Mouse (Mus musculus) neural tube, embryonic 11.5 days (tissue): ENCODE measurements around the gene Arhgap27. TPM values are rescaled to one million over a fixed set of nuclear protein-coding genes. Genes with fewer than 3 reads are reported as not detected.
A peak's percentile ranks its signal among the peaks of the same experiment; 100 is the strongest.

Experiments used
- ATAC-seq: fragments of 200-750 bp; cut with Nextera tagmentation; 2 replicates; pipeline ENCODE4 v1.8.0; 2017; ENCODE audit warnings: moderate number of reproducible peaks, mild to moderate bottlenecking, moderate TSS enrichment, moderate library complexity; ENCODE audit not compliant: insufficient read depth, low FRiP score, low TSS enrichment
- DNase-seq: peaks from one replicate; pipeline ENCODE4 v3.0.0-alpha.2; 2015; ENCODE audit warnings: low spot score
- H3K27ac ChIP-seq: fragments of 300-500 bp; sonication (generic); 2 replicates; pipeline ENCODE4 v1.5.1; 2014; ENCODE audit warnings: low read depth, mild to moderate bottlenecking, low read length
- H3K27me3 ChIP-seq: fragments of 300-500 bp; sonication (generic); 2 replicates; pipeline ENCODE4 v1.6.1; 2014; ENCODE audit warnings: mild to moderate bottlenecking, low read length, mixed read lengths; ENCODE audit not compliant: control insufficient read depth, insufficient read depth
- H3K36me3 ChIP-seq: fragments of 300-500 bp; sonication (generic); 2 replicates; pipeline ENCODE4 v1.6.1; 2014; ENCODE audit warnings: mild to moderate bottlenecking, low read length, moderate library complexity, mixed read lengths; ENCODE audit not compliant: control insufficient read depth, insufficient read depth
- H3K4me1 ChIP-seq: fragments of 300-500 bp; sonication (generic); 2 replicates; pipeline ENCODE4 v1.6.1; 2014; ENCODE audit warnings: low read length, mixed read lengths; ENCODE audit not compliant: control insufficient read depth, insufficient read depth
- H3K4me2 ChIP-seq: fragments of 300-500 bp; sonication (generic); 2 replicates; pipeline ENCODE4 v1.6.1; 2014; ENCODE audit warnings: low read depth, mild to moderate bottlenecking, moderate library complexity
- H3K4me3 ChIP-seq: fragments of 300-500 bp; sonication (generic); 2 replicates; pipeline ENCODE4 v1.5.1; 2014; ENCODE audit warnings: low read depth, low read length
- H3K9ac ChIP-seq: fragments of 300-500 bp; sonication (generic); 2 replicates; pipeline ENCODE4 v1.6.1; 2014; ENCODE audit warnings: mild to moderate bottlenecking, low read length
- H3K9me3 ChIP-seq: fragments of 300-500 bp; sonication (generic); 2 replicates; pipeline ENCODE4 v1.6.1; 2016; ENCODE audit warnings: low read length; ENCODE audit not compliant: control insufficient read depth
- WGBS: fragments of 180-500 bp; shearing (Covaris S2); extraction: QIAGEN DNeasy Blood & Tissue Kit; methylation state at CpG from one replicate; pipeline ENCODE4 v1.1.7; 2014; 5-methylcytosine and 5-hydroxymethylcytosine counted together
- polyA plus RNA-seq: library from polyadenylated mRNA; unstranded; fragments of >200 nt; fragmentation: Nextera tagmentation; extraction: Ambion mirVana; gene quantifications from 2 replicates; pipeline ENCODE4 v1.2.1, GENCODE M21; 2014

Arhgap27 gene
- polyA plus RNA-seq, 1 experiment from 2014 or later = 4.5 TPM

- Histone ChIP-seq H3K36me3 (peaks cover 5% of the 10 kb centered on the region; the same call in 1 of the 2 replicates), H3K27ac (no peak overlapping the region), H3K4me3 (no peak overlapping the region), H3K27me3 (no peaks in the 10 kb centered on the region), H3K4me1 (no peaks in the 10 kb centered on the region), H3K9ac (no peak overlapping the region), H3K4me2 (no peak overlapping the region), H3K9me3 (no peaks in the 10 kb centered on the region)
- 93% methylated on average over 9 of the region's 9 CpGs for WGBS
- ATAC-seq (no peak), DNase-seq (no peak)
Observed at GRCm38 (mm10) chr11:103373922-103374321, 10.4 kb upstream of the Arhgap27 start.

DNA sequence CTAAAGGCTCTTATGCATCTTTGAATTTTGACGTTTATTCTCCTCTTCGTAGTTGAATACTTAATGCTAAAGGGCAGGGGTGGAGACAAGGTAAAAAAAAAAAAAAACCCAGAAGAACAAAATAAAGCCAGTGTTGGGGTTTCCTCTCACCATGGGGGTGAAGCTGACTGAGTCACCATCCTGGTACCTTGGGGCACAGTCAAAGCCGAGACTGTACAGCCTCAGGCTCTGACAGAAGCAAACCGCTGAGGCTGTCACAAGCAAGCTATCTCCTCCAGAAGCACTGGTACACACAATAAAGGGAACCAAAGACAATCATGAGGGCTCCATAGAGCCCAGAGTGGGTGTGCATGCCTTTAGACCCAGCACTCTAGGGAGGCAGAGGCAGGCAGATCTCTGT lies 9.1 kb upstream of the Arhgap27 start:
- Histone ChIP-seq H3K27ac (no peak overlapping the region), H3K27me3 (no peaks in the 10 kb centered on the region), H3K4me3 (no peak overlapping the region), H3K4me1 (no peaks in the 10 kb centered on the region), H3K9me3 (no peaks in the 10 kb centered on the region), H3K9ac (no peak overlapping the region), H3K4me2 (no peak overlapping the region), H3K36me3 (peaks cover 5% of the 10 kb centered on the region; the same call in 1 of the 2 replicates)
- 91% methylated on average over 4 of the region's 4 CpGs for WGBS
- ATAC-seq (no peak), DNase-seq (no peak)

DNA sequence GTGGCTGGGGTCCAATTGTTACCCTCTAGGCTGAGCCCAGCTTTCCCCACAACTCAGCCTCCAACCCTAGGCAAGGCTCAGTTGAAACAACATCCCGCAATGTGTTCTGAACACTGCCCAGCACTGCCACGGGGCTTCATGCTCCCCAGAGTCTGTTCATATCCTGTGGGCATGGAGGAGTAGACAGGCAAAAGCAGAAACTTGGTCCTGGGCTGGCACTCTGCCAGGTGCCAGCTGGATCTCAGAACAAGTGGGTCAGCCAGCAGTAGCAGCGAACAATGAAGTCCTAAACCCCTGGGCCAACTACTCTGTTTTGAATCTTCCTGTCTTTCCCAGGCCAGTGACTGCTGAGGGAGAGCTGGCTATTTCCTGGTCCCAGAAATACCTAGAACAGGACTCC lies 8.6 kb upstream of the Arhgap27 start:
- Histone ChIP-seq H3K4me2 (no peak overlapping the region), H3K9ac (no peak overlapping the region), H3K27ac (no peak overlapping the region), H3K36me3 (peaks cover 5% of the 10 kb centered on the region; the same call in 1 of the 2 replicates), H3K4me3 (no peak overlapping the region), H3K4me1 (no peaks in the 10 kb centered on the region), H3K9me3 (no peaks in the 10 kb centered on the region), H3K27me3 (no peaks in the 10 kb centered on the region)
- WGBS = 90% methylated on average over 3 of the region's 3 CpGs
- DNase-seq = no peak
- ATAC-seq = no peak

DNA sequence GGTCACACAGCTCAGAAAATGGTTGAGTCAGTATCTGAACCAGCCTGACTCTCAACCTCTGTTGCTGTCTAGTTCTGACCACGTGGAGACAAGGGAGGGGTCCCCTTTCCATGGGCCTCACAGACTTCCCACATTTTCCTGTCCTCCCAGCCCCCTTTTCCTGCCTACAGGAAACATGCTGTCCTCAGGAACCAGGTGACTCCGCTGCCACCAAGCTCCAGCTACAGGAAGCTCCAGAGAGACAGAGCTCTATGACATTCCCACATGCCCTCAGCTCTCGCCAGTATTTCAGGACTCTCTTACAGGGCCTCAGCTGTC lies 7.7 kb upstream of the Arhgap27 start:
- no peak for DNase-seq
- 92% methylated on average over 3 of the region's 3 CpGs for WGBS
- no peaks in the 10 kb centered on the region for H3K27me3 ChIP-seq
- H3K9ac ChIP-seq = no peak overlapping the region
- H3K9me3 ChIP-seq = no peaks in the 10 kb centered on the region
- no peak overlapping the region for H3K27ac ChIP-seq
- no peak for ATAC-seq
- H3K4me3 ChIP-seq = no peak overlapping the region
- no peaks in the 10 kb centered on the region for H3K4me1 ChIP-seq
- no peak overlapping the region for H3K4me2 ChIP-seq
- H3K36me3 ChIP-seq = peaks cover 3% of the 10 kb centered on the region; the same call in 1 of the 2 replicates

GRCm38 (mm10) chr11:103370397-103371221 lies 7.1 kb upstream of the Arhgap27 start:
- Histone ChIP-seq H3K9me3 (no peaks in the 10 kb centered on the region), H3K4me1 (no peaks in the 10 kb centered on the region), H3K27ac (no peak overlapping the region), H3K9ac (no peak overlapping the region), H3K27me3 (no peaks in the 10 kb centered on the region), H3K4me3 (no peak overlapping the region), H3K36me3 (peaks cover 3% of the 10 kb centered on the region; the same call in 1 of the 2 replicates), H3K4me2 (no peak overlapping the region)
- WGBS = 91% methylated on average over 9 of the region's 9 CpGs
- ATAC-seq (no peak), DNase-seq (no peak)

DNA sequence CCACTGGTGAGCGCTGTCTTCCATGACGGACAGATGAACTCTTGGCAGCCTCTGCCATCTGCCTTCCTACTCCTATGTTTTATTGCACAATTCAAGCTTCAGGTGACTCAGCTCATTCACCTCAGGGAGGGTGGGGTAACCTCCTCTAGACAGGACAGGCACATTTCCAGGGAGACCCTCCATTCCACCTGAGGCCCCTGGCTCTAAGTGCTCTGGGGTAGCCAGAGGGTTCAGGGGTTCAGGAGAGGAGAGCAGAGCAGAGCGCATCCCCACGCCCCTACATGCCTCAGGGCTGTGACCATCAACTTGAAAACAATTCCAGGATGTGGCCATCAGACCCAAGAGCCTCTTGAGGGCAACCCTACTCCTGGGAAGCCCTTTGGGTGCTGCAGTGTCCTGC lies 2.0 kb upstream of the Arhgap27 start:
- ATAC-seq = no peak
- Histone ChIP-seq H3K4me2 (no peak overlapping the region), H3K27ac (no peak overlapping the region), H3K36me3 (no peaks in the 10 kb centered on the region; the same call in 1 of the 2 replicates), H3K9me3 (no peaks in the 10 kb centered on the region), H3K27me3 (peaks cover 39% of the 10 kb centered on the region), H3K4me3 (no peak overlapping the region), H3K9ac (no peak overlapping the region), H3K4me1 (peaks cover 10% of the 10 kb centered on the region)
- DNase-seq = no peak
- 93% methylated on average over 4 of the region's 4 CpGs for WGBS

- H3K4me3 ChIP-seq = no peak overlapping the region
- H3K9ac ChIP-seq = no peak overlapping the region
- peaks cover 44% of the 10 kb centered on the region for H3K27me3 ChIP-seq
- no peak overlapping the region for H3K27ac ChIP-seq
- 89% methylated on average over 3 of the region's 3 CpGs for WGBS
- no peaks in the 10 kb centered on the region; the same call in 1 of the 2 replicates for H3K36me3 ChIP-seq
- no peak for ATAC-seq
- no peak overlapping the region for H3K4me2 ChIP-seq
- H3K4me1 ChIP-seq = peaks cover 10% of the 10 kb centered on the region
- no peak for DNase-seq
- no peaks in the 10 kb centered on the region for H3K9me3 ChIP-seq
Observed at GRCm38 (mm10) chr11:103365022-103365421, 1.5 kb upstream of the Arhgap27 start.

GRCm38 (mm10) chr11:103364335-103364734 lies 843 bp upstream of the Arhgap27 start:
- no peak for ATAC-seq
- H3K4me1 ChIP-seq = peaks cover 10% of the 10 kb centered on the region
- DNase-seq = no peak
- H3K27ac ChIP-seq = no peak overlapping the region
- H3K9ac ChIP-seq = no peak overlapping the region
- no peaks in the 10 kb centered on the region for H3K36me3 ChIP-seq
- no peak overlapping the region for H3K4me2 ChIP-seq
- H3K9me3 ChIP-seq = no peaks in the 10 kb centered on the region
- WGBS = 53% methylated on average over 5 of the region's 5 CpGs
- no peak overlapping the region for H3K4me3 ChIP-seq
- H3K27me3 ChIP-seq = peaks cover 50% of the 10 kb centered on the region

- Histone ChIP-seq H3K4me1 (peaks cover 10% of the 10 kb centered on the region), H3K36me3 (no peaks in the 10 kb centered on the region), H3K4me3 (peak overlapping the region; percentile 26), H3K27me3 (peaks cover 58% of the 10 kb centered on the region), H3K4me2 (peak overlapping the region; percentile 46), H3K27ac (no peak overlapping the region), H3K9me3 (no peaks in the 10 kb centered on the region), H3K9ac (peak overlapping the region; percentile 7; the same call in 1 of the 2 replicates)
- no peak for ATAC-seq
- DNase-seq = no peak
- under 1% methylated on average over 33 of the region's 33 CpGs for WGBS
Observed at GRCm38 (mm10) chr11:103362521-103363181, 841 bp downstream of the Arhgap27 start.
